ENCODE assay signal across 9 mouse cellular contexts in the genomic region with DNA sequence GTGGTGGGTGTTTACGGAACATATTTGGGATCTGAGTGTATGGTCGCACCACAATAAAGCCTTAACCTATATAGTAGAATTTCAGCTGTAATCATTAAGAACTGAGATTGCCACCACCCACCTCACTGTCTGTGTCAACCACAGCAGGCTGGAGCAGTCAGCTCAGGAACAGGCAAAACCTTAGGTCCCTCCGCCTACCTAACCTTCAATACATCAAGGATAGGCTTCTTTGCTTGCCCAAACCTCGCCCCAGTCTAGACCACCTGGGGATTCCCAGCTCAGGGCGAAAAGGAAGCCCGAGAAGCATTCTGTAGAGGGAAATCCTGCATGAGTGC. TPM values are rescaled to one million over a fixed set of nuclear protein-coding genes. Genes with fewer than 3 reads are reported as not detected.
DNase-seq lines count a peak whose midpoint lies in the region; ATAC-seq and TF ChIP-seq lines count a peak whose summit lies in the region.
"Had no signal": no experiment of that assay in that cellular context is flagged by ENCODE, and none has a peak within 500 bp of the region (broad histone marks: within the 10 kb centered on the region; RNA-seq: fewer than 3 reads in every experiment).

No protein-coding gene starts in this region.

- no peaks in the 10 kb centered on the region for H3K9me3 ChIP-seq in liver, embryonic 15.5 days (replicated peaks)

- H3K4me3 ChIP-seq in gastrocnemius, adult 2 months = peak overlapping the region; percentile 71
- peak overlapping the region; percentile 52 for H3K4me3 ChIP-seq in liver, embryonic 15.5 days (replicated peaks)

- ATAC-seq in liver, embryonic 15.5 days (ENCODE audit: insufficient read depth) = peak; percentile 8; the same call in 1 of the 2 replicates

- intact Hi-C loops in gastrocnemius, adult 2 months (cut with DNase I) = no loop called here
- intact Hi-C loops in left cerebral cortex, postnatal 36 days (cut with DNase I) = no loop called here

- no peak; the same call in 1 of the 2 replicates for TF ChIP-seq CTCF in gastrocnemius, adult 2 months (IDR thresholded peaks at IDR 0.05)

- H3K27me3 ChIP-seq in liver, embryonic 15.5 days = no peaks in the 10 kb centered on the region; the same call in 1 of the 2 replicates

- peaks cover 27% of the 10 kb centered on the region for H3K4me1 ChIP-seq in liver, embryonic 15.5 days (replicated peaks)

- H3K36me3 ChIP-seq in liver, embryonic 15.5 days (replicated peaks) = peaks cover 8% of the 10 kb centered on the region

- 34% methylated on average over 6 of the region's 6 CpGs for WGBS in liver, embryonic 15.5 days (ENCODE audit: insufficient replicate concordance)

- peak overlapping the region; percentile 72 for H3K4me2 ChIP-seq in liver, embryonic 15.5 days

- DNase-seq in gastrocnemius, adult 2 months = no peak
- DNase-seq in gastrocnemius, postnatal 10 days = no peak
- DNase-seq in thymus, postnatal 14 days = peak; percentile 82
- no peak for DNase-seq in thymus, adult 18-20 months
- DNase-seq in yolk sac, embryonic 10.5 days (ENCODE audit: low spot score) = no peak
- DNase-seq in layer of hippocampus, adult 9-11 months = no peak
- DNase-seq in left cerebral cortex, postnatal 36 days (ENCODE audit: low spot score in 2 of 2) = no peak

- no peak overlapping the region for H3K27ac ChIP-seq in gastrocnemius, adult 2 months
- H3K27ac ChIP-seq in liver, embryonic 15.5 days (replicated peaks) = peak overlapping the region; percentile 59; the same call in 1 of the 2 replicates

- 0 out of 2 replicates have a peak overlapping the region, but pooled peaks have one; percentile 37 for H3K9ac ChIP-seq in liver, embryonic 15.5 days

RNA-seq across cellular contexts. Expression of a gene that starts 0.3 kb away (rescaled TPM):
- total RNA-seq in gastrocnemius, adult 2 months (2021) = under 1 TPM in 1 of 2 experiments, not detected in 1; 0.14 TPM
- total RNA-seq in gastrocnemius, postnatal 10 days (2021) = under 1 TPM; 0.70 to 0.79 TPM
- polyA plus RNA-seq in liver, embryonic 15.5 days (2015; fragmentation: Nextera tagmentation; extraction: Ambion mirVana) = 1.2 and 1.5 TPM in 2 replicates
- total RNA-seq in left cerebral cortex, postnatal 36 days (2021) = 1 to 10 TPM; 2.2 to 3.1 TPM

RNA-seq across cellular contexts. Expression of a gene that starts 22.6 kb away (rescaled TPM):
- 10 to 100 TPM; 32.8 to 39.4 TPM for total RNA-seq in gastrocnemius, adult 2 months (2021)
- 10 to 100 TPM; 56.7 to 58.7 TPM for total RNA-seq in gastrocnemius, postnatal 10 days (2021)
- polyA plus RNA-seq in liver, embryonic 15.5 days (2015; fragmentation: Nextera tagmentation; extraction: Ambion mirVana) = 72.2 and 83.8 TPM in 2 replicates
- total RNA-seq in left cerebral cortex, postnatal 36 days (2021) = 100 to 1,000 TPM; 122 to 134 TPM

RNA-seq across cellular contexts. Expression of a gene that starts 51.4 kb away (rescaled TPM):
- not detected for total RNA-seq in gastrocnemius, adult 2 months (2021)
- under 1 TPM; 0.28 to 0.86 TPM for total RNA-seq in gastrocnemius, postnatal 10 days (2021)
- not detected in 2 replicates for polyA plus RNA-seq in liver, embryonic 15.5 days (2015; fragmentation: Nextera tagmentation; extraction: Ambion mirVana)
- total RNA-seq in left cerebral cortex, postnatal 36 days (2021) = not detected
- total RNA-seq: layer of hippocampus, adult 8-10 months had no signal
